Mouse (Mus musculus) frontal cortex, postnatal 14 days (tissue): ENCODE measurements at regions not wholly inside any gene's neighbourhood (a gene's known extent, or its start where the extent isn't known, plus 50 kb on each side); places are given as distances from the start of the nearest gene placed in this dataset.
A peak's percentile ranks its signal among the peaks of the same experiment; 100 is the strongest.

Experiments
- DNase-seq, 2 experiments: peaks; one replicate each; pipeline ENCODE4 v3.0.0; 2022; ENCODE audit warnings: low spot score in 2 of 2

DNA sequence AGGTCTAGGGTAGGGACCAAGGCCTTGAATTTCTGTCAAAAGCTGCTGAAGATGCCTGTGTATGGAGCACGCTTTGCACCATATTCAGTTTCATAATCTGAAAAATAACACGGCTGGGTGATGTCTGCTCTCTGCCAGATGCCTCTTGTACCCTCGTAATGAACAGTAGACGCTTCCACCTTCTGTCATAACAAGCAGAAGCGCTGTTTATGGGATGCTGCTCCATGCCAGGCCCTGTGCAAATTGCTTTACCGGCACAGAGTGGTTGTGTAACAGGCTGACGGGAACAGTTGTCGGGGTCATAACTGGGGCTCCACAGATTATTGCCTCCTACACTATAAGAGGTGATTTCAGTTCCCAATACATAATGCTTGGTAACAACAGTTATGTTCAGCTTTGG is 211.5 kb upstream of the Tnp1 start:
- no peak for DNase-seq

DNA sequence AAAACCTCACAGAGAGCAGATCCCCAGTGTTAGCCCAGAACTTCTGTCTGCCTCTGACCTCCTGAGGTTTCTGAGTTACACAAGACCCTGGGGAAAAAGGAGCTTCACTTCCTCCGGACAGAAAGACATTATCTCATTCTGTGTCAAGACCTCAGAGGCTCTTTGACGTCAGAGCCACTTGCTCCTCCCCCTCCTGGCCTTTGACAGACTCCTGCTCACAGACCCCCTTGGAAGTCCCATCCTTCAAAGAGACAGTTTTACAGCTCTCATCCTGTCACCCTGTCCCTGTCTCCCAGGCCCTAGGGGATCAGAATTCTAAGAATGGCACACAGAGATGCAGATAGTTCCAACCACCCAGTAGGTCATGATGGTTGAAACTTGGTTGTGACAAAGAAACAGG is 206.2 kb upstream of the Tnp1 start:
- DNase-seq, result no peak

DNA sequence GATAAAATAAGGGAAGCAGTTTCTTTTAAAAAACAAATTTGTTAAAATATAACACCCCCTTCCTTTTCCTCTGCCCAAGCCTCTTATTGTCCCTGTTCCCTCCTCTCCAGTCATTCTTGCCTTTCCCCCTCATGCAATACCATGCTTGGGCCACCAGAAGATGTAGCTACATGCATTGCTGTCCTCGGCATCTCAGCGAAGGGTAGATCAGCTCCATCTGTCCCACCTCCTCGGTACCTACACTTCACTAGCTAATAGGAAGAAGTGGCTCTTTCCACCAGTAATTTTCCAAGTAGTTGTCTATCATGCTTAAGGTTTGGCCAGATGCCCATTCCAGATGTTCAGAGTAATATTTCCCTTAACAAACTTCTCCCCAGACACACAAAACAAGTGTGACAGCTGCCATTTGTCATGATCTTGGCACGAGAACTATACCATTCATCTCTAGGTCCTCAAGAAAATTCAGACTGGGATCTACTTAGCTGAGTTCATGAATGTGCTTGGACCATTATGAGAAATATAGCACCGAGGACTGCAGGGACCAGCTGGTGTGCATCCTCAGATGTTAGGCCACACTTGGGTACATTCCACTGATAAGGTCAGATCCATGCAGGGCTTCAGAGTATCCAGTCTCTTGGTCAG is 198.7 kb upstream of the Tnp1 start:
- DNase-seq, result no peak

DNA sequence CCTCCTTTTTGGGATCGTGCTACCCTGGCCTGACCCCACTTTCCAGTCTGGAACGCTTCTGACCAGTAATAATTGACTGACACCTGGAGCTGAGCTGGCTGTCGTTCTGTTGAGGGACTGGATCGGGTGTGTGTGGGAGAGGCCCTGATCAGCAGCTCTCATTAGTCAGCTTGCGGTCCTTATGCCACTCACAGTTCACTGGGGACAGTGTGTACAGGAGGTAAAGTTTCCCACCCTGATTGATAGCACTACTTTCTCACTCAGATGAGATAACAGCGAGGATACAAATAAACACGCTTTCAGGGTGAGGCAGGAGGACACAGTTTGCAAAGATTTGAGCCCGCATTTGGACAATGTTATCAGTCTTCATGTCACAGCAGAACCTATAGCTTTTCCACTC is 191.7 kb upstream of the Tnp1 start:
- DNase-seq, result no peak

- no peak for DNase-seq
These were observed 190.1 kb upstream of the Tnp1 start for GRCm38 (mm10) chr1:73205788-73206187.

- DNase-seq, result no peak
These were observed 184.4 kb upstream of the Tnp1 start for GRCm38 (mm10) chr1:73200112-73200511.

GRCm38 (mm10) chr1:73190832-73191231 is 175.1 kb upstream of the Tnp1 start:
- no peak for DNase-seq

GRCm38 (mm10) chr1:73188796-73189195 is 173.1 kb upstream of the Tnp1 start:
- DNase-seq, result no peak

DNA sequence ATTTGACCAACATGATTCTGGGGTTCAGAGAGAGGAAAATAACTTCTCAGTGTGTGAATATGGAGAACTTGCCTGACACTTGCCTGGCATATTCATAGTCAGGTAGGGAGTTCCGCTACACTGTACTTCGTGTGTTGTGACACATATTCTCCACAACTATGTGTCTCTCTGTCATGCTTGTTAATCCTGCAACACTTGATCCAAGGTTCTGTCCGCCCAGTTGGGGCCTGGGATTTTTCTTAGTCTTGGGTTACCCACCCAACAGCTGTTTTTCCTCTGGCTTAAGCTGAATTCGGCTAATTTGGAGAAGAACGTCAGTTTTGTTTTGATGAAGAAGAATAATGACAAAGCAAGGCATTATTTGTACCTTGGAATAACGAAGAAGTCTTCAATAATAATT is 168.8 kb upstream of the Tnp1 start:
- DNase-seq, result no peak

DNA sequence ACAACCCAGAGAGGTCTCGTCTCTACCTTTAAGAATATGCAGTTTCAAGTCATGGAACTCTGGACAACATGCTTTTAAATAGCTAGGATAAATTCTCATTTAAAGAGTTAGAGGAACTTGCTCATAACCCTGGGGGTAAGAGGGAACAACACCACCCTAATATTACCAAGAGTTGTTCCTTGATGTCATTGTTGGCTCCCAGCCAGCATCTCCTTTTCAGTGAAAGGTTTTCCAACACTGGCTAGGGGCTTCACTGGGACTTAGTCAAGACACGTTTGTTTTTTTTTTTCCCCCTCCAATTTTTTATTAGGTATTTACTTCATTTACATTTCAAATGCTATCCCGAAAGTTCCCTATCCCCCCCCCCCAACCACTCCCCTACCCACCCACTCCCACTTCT is 163.1 kb upstream of the Tnp1 start:
- no peak for DNase-seq

DNA sequence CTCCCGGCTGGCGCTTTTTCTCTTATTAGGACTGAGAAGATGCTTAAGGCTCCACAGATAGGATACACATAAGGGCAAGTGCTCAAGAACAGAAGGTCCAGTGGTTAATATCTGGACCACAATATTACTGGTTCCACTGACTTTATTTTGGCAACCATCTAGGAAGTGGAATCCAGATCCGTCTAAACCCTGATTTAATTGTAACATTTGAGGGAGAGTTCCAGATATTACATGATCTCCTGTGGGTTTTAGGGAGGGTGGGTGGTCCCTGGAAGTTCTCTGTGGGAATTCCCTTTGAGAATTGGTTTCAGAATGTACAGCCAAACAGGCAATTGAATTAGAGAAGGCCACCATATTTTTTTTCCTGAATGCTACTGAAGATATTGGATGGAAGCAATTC is 161.4 kb upstream of the Tnp1 start:
- no peak for DNase-seq

DNA sequence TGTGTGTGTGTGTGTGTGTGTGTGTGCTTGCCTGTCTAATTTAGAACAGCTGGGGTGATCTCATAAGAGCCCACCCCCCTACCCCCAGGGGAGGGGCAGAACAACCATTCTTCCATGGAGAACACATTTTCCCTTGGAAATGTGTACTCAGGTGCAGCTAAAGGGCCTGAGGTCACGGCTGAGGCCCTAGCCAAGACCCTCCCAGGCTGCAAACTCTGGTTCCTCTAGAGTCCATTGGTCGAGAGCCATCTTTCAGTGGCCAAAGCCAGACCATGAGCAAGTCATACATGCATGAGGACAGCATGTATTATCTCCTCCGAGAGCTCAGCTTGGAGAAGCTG is 154.9 kb upstream of the Tnp1 start:
- DNase-seq, result no peak

GRCm38 (mm10) chr1:73169929-73170667 is 154.4 kb upstream of the Tnp1 start:
- DNase-seq, result no peak

GRCm38 (mm10) chr1:73169077-73169869 is 153.6 kb upstream of the Tnp1 start:
- DNase-seq, result peak in 1 of 2 experiments; percentile 7

DNA sequence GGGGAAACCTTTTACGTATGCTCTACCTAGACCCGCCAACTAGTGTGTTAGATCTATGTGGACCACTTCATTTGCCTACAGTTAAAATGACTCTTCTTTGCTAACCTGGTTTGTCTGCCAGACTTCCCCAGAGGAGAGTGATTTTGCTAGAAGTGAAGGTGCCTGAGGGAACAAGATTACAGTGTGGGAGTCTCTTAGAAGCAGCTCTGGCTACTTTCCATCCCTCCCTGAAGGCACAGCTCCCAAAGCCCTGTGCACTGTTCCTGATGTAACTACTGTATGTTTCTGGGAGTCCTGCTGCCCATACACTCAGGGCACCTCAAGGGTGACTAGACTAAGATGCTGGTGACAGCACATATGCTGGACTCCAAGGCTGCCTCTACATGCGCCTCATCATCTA is 144.5 kb upstream of the Tnp1 start:
- no peak for DNase-seq

GRCm38 (mm10) chr1:73159405-73159976 is 143.8 kb upstream of the Tnp1 start:
- DNase-seq, result no peak

GRCm38 (mm10) chr1:73153438-73154097 is 137.9 kb upstream of the Tnp1 start:
- no peak for DNase-seq

DNA sequence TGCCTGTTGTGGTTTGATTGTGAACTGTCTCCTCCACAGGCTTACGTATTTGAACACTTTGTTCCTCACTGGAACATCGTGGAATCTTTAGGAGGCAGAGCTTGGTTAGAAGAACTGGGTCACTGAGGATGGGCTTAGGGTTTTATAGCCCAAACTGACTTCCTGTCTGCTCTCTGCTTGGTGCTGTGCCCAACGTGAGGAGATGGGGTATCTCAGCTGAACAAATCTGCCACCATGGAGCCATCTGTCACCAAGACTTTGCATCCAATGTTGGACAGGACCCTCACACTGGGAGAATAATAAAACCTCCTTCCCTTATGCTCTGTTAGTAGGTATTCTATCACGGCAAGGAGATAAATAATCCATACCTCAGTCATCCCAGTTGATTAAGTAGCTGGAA is 134.2 kb upstream of the Tnp1 start:
- DNase-seq, result no peak

DNA sequence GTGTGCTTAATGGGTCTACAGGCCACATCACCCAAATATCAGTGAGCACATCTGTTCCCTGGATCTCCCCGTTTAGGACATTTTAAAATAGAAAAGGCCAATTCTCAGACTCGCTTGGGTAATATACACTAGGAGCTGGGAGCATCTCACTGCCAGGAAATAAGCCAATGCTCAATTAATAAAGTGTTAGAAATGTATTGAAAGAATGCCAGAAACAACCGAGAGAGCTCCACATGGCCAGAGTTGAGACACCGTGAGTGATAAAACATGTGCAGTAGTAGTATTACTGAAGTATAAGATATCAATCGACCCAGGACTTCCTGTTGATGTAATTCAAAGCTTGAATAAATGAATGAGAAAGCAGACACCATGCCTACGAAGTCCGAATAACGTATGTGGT is 127.1 kb upstream of the Tnp1 start:
- no peak for DNase-seq

DNA sequence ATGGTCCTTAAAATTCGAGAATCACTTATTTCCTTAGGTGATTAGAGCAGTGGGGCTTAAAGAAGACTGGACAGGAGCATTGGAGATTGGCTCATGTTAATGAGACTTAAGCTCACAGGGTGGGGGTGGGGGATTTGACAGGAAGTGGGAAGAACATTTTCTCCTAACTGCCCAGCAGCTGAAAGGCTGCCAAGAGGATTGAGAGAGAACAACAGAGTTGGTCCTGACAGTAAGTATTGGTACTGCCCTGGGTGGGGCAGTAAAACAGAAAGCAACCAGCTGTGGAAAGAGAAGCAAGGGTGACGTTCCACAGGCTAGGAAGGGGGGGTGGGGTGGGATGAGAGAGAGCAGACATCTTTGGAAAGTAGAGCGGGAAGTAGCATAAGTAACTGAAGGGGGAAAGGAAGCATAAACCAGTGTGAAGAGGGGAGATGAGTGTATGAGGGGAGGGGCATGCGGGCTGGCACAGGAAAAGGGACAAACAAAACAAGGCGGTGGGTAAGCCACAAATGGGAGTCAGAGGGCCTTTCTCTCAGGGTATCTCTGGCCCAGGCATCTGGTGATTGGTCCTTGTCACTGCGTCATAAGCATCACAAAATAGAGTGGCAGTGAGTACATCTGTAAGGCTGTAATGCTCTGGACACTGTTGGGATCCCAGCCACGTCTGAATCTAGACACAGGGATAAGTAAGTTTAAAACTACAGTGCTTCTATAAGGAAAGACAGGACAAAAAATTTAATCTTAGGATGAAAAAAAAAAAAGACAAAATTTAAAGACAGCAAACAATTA is 125.0 kb upstream of the Tnp1 start:
- no peak for DNase-seq

GRCm38 (mm10) chr1:73130215-73130861 is 114.6 kb upstream of the Tnp1 start:
- DNase-seq, result no peak
